Mouse (Mus musculus): ENCODE measurements at regions not wholly inside any gene's neighbourhood (a gene's known extent, or its start where the extent isn't known, plus 50 kb on each side); places are given as distances from the start of the nearest gene placed in this dataset.
A peak's percentile ranks its signal among the peaks of the same experiment; 100 is the strongest.

DNA sequence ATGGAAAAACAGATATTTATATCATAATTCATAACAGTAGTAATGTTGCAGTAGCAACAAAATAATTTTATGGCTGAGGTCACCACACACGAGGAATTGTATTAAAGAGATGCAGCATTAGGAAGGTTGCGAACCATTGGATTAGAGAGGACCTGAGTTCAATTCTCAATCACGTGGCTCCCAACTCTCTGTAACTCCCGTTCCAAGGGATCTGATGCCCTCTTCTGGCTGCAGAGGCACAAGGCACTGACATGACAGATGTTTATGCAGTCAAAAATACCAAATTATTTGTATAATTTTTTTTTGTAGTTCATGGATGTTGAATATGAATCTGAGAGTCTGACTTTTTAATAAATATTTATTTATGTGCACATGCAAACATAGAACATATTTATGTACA, 51.2 kb upstream of the Spag16 start:
- Histone ChIP-seq H3K27me3 (replicated peaks; ENCODE audit: control insufficient read depth, insufficient read depth, low read length) (no peaks in the 10 kb centered on the region), H3K4me1 (replicated peaks; ENCODE audit: control insufficient read depth, insufficient read depth, low read length) (no peaks in the 10 kb centered on the region), H3K36me3 (ENCODE audit: control insufficient read depth, insufficient read depth) (no peaks in the 10 kb centered on the region), H3K4me3 (ENCODE audit: low read depth, low read length) (no peak overlapping the region), H3K27ac (ENCODE audit: low read depth, low read length) (no peak overlapping the region), H3K9me3 (ENCODE audit: control insufficient read depth) (no peaks in the 10 kb centered on the region), H3K9ac (ENCODE audit: low read depth, low read length) (no peak overlapping the region), H3K4me2 (replicated peaks; ENCODE audit: low read depth) (no peak overlapping the region)
- no peak for ATAC-seq
- WGBS = 60% methylated on average over 4 of the region's 4 CpGs
- TF ChIP-seq CTCF (IDR thresholded peaks at IDR 0.05; ENCODE audit: low read depth) = peak; percentile 50
